Mouse (Mus musculus): ENCODE data around the gene Ugt1a8. TPM values are rescaled to one million over a fixed set of nuclear protein-coding genes. Genes with fewer than 3 reads are reported as not detected.
"Not testable (repeated sequence)": the region's sequence is repeated elsewhere in the genome, so short reads cannot be mapped to it uniquely, and the experiment has no call there.

The Ugt1a8 gene
- not detected in 2 replicates for polyA plus RNA-seq (2012; ENCODE audit: insufficient read depth, insufficient read length, low replicate concordance, missing spikeins)

DNA sequence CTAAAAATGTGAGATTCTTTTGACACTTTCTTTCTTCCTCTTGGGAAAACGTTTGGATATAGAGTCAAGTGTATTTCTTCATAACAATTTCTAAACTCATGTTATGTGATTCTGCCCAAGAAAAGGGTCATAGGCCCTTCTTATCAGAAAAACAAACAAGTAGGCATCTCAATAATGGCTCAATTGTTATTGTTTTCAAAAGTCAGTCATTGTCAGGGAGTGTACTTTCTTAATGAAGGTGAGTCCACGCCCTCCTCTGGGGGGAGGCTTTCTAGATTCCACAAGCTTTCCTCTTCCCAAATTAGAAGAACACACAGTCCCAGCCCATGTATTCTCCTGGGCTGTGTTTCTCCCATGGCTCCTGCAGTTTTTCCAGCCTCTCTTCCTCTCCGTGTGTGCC lies at the start of gene Ugt1a8:
Gene Ugt1a8, plus strand, starts transcription at position 301 of the 400 bp plus-strand sequence.
- no peak within 1 kb of the TSS for H3K4me3 ChIP-seq (ENCODE audit: insufficient read depth, low read depth, low read length)
- 76% methylated on average over 3 of the region's 3 CpGs for WGBS
- H3K4me1 ChIP-seq (ENCODE audit: control insufficient read depth, insufficient read depth, low read length): no peaks in the 10 kb centered on the region
- TF ChIP-seq POLR2A (IDR thresholded peaks at IDR 0.05; ENCODE audit: insufficient read depth, low read depth, low read length): no peak
- no peak for TF ChIP-seq CTCF (IDR thresholded peaks at IDR 0.05; ENCODE audit: insufficient read depth, low read depth, low read length)
- H3K27ac ChIP-seq (ENCODE audit: insufficient read depth, low read depth, low read length): no peak within 1 kb of the TSS

DNA sequence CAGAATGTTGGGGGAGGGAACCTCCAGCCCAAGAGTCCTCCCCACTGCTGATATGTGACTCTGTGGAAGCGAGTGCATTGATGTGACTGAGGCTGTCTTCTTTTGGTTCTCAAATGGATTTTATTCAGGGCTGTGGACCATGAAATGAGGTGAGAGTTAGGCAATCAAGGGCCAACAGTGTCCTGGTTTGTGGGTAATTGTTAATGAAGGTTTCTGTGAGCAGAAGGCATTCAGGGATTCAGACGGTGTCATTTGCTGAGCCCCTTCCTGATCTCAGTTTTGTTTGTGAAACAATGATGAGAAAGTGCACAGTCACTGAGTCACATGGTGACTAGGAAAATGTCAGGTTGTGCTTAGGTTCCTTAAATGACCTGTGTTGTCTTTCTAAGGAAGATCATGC lies 44.6 kb upstream of the Ugt1a8 start:
- H3K27ac ChIP-seq (ENCODE audit: insufficient read depth, low read depth, low read length); H3K4me3 ChIP-seq (ENCODE audit: insufficient read depth, low read depth, low read length); H3K4me1 ChIP-seq (ENCODE audit: control insufficient read depth, insufficient read depth, low read length): not testable (repeated sequence)
- 67% methylated on average over 1 of the region's 2 CpGs for WGBS

DNA sequence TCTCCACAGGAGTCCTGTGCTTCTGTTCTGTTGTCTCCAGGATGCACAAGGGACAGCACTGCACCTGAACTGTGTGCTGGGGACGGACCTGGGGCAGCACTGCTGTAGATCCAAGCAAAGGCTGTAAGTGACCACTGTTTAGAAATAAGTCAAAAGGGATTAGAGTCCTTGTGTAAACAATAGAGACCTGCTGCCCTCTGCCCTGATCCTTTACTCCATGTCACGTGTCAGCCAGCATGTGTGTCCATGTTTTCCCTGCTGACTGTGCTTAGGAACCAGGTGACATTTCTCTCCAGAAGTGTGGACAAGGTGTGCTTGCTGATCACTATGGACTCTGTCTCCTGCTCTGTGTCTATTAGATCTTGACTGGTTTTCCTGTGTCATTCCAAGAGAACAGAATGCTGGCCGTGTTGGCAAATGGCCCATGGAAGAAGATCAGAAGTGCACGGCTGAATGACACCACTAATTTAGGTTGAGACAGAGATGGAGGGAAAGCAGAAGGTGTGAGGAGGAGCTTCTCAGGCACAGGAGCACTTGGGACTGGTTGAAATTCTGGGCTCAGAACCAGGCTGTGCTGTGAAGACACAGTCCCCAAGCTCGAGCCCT lies 42.7 kb upstream of the Ugt1a8 start:
- 75% methylated on average over 4 of the region's 5 CpGs for WGBS
- not testable (repeated sequence) for H3K27ac ChIP-seq (ENCODE audit: insufficient read depth, low read depth, low read length); H3K4me3 ChIP-seq (ENCODE audit: insufficient read depth, low read depth, low read length); H3K4me1 ChIP-seq (ENCODE audit: control insufficient read depth, insufficient read depth, low read length)

DNA sequence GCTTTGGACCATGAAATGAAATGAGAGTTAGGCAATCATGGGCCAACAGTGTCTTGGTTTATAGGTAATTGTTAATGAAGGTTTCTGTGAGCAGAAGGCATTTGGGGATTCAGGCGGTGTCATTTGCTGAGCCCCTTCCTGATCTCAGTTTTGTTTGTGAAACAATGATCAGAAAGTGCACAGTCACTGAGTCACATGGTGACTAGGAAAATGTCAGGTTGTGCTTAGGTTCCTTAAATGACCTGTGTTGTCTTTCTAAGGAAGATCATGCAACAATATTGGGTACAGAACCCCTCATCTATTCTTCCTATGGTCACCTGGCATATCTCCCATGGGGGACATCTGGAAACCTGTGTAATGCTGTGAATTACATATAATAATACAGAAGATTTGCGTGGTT lies 40.2 kb upstream of the Ugt1a8 start:
- H3K4me3 ChIP-seq (ENCODE audit: insufficient read depth, low read depth, low read length); H3K27ac ChIP-seq (ENCODE audit: insufficient read depth, low read depth, low read length); H3K4me1 ChIP-seq (ENCODE audit: control insufficient read depth, insufficient read depth, low read length): not testable (repeated sequence)
- 92% methylated on average over 2 of the region's 2 CpGs for WGBS

DNA sequence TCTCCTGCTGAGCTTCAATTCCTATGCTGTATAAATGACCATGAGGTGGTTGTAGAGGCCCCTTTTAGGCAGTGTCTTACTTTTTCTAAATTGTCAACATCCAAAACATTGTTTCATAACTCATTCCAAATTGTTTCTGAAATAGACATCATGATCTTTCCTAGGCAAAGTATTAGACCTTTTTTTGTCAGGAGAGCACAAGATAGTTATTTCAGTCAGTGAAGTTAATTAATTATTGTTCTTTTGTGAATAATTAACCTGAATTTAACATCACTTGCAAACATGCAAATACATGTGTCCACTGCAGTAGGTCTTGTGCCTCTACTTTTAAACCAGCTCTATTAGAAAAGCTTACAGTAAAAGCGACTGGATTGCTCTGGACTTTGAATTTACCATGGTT lies 32.5 kb upstream of the Ugt1a8 start, which contains the start of gene Ugt1a10:
Gene Ugt1a10, plus strand, starts transcription at position 301 of the 400 bp plus-strand sequence.
- Histone ChIP-seq H3K4me1 (ENCODE audit: control insufficient read depth, insufficient read depth, low read length) (no peaks in the 10 kb centered on the region), H3K4me3 (ENCODE audit: insufficient read depth, low read depth, low read length) (no peak within 1 kb of the TSS), H3K27ac (ENCODE audit: insufficient read depth, low read depth, low read length) (no peak within 1 kb of the TSS)
- 92% methylated on average over 1 of the region's 1 CpGs for WGBS
- no peak for TF ChIP-seq POLR2A (IDR thresholded peaks at IDR 0.05; ENCODE audit: insufficient read depth, low read depth, low read length)
- TF ChIP-seq CTCF (IDR thresholded peaks at IDR 0.05; ENCODE audit: insufficient read depth, low read depth, low read length): no peak

DNA sequence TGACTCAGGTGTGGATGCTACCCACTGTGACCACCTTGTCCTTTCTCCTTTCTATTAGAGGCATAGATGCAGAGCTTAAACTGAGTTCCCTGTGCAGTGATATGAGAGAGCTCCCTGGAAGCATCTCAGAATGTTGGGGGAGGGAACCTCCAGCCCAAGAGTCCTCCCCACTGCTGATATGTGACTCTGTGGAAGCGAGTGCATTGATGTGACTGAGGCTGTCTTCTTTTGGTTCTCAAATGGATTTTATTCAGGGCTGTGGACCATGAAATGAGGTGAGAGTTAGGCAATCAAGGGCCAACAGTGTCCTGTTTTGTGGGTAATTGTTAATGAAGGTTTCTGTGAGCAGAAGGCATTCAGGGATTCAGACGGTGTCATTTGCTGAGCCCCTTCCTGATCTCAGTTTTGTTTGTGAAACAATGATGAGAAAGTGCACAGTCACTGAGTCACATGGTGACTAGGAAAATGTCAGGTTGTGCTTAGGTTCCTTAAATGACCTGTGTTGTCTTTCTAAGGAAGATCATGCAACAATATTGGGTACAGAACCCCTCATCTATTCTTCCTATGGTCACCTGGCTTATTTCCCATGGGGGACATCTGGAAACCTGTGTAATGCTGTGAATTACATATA lies 21.0 kb upstream of the Ugt1a8 start:
- not testable (repeated sequence) for H3K4me1 ChIP-seq (ENCODE audit: control insufficient read depth, insufficient read depth, low read length); H3K27ac ChIP-seq (ENCODE audit: insufficient read depth, low read depth, low read length); H3K4me3 ChIP-seq (ENCODE audit: insufficient read depth, low read depth, low read length)
- WGBS: 30% methylated on average over 1 of the region's 2 CpGs

DNA sequence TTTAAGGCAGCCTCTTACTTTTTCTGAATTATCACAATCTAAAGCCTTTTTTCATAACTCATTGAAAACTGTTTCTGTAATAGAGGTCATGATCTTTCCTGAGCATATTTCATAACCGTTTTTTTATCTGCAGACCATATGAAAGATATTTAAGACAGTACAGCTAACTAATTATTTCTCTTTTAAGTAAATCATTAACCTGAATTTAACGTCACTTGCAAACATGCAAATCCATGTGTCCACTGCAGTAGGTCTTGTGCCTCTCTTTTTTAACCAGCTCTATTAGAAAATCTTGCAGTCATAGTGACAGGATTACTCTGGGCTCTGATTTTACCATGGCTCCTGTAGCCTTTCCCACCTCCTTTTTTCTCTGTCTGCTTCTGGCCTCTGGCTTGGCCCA lies 17.1 kb upstream of the Ugt1a8 start, which contains the start of gene Ugt1a9:
Gene Ugt1a9, plus strand, starts transcription at position 306 of the 400 bp plus-strand sequence.
- Histone ChIP-seq H3K4me3 (ENCODE audit: insufficient read depth, low read depth, low read length) (no peak within 1 kb of the TSS), H3K27ac (ENCODE audit: insufficient read depth, low read depth, low read length) (no peak within 1 kb of the TSS), H3K4me1 (ENCODE audit: control insufficient read depth, insufficient read depth, low read length) (no peaks in the 10 kb centered on the region)
- 77% methylated on average over 2 of the region's 2 CpGs for WGBS
- no peak for TF ChIP-seq CTCF (IDR thresholded peaks at IDR 0.05; ENCODE audit: insufficient read depth, low read depth, low read length)
- TF ChIP-seq POLR2A (IDR thresholded peaks at IDR 0.05; ENCODE audit: insufficient read depth, low read depth, low read length): no peak

DNA sequence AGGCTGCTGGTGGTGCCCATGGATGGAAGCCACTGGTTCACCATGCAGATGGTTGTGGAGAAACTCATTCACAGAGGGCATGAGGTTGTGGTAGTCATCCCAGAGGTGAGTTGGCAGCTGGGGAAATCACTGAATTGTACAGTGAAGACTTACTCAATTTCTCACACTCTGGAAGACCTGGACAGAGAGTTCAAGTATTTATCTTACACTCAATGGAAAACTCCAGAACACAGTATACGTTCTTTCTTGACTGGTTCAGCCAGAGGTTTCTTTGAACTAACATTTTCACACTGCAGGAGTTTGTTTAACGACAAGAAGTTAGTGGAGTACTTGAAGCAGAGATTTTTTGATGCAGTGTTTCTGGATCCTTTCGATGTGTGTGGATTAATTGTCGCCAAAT lies 16.7 kb upstream of the Ugt1a8 start:
- 81% methylated on average over 4 of the region's 4 CpGs for WGBS
- no peak for TF ChIP-seq POLR2A (IDR thresholded peaks at IDR 0.05; ENCODE audit: insufficient read depth, low read depth, low read length)
- Histone ChIP-seq H3K27ac (ENCODE audit: insufficient read depth, low read depth, low read length) (no peak overlapping the region), H3K4me1 (ENCODE audit: control insufficient read depth, insufficient read depth, low read length) (no peaks in the 10 kb centered on the region), H3K4me3 (ENCODE audit: insufficient read depth, low read depth, low read length) (no peak overlapping the region)

DNA sequence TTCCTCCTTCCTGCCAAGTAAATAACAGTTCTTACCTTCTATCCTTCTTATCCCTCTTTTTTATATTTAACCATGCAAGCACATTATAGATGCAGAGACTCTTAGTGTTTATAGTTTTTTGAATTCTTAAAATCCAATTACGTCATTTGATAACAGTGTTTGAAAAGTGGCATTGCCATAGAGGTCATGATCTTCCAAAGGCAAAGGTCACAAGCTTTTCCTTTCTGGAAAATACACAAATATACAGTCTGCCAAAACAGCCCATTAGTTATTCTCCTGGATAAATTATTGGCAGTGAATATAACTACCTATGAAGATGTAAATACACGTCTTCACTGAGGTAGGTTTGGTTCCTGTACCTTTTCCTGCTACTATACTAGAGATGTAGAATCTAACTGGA lies 13.1 kb upstream of the Ugt1a8 start:
- WGBS: 94% methylated on average over 2 of the region's 2 CpGs
- H3K27ac ChIP-seq (ENCODE audit: insufficient read depth, low read depth, low read length): no peak overlapping the region

DNA sequence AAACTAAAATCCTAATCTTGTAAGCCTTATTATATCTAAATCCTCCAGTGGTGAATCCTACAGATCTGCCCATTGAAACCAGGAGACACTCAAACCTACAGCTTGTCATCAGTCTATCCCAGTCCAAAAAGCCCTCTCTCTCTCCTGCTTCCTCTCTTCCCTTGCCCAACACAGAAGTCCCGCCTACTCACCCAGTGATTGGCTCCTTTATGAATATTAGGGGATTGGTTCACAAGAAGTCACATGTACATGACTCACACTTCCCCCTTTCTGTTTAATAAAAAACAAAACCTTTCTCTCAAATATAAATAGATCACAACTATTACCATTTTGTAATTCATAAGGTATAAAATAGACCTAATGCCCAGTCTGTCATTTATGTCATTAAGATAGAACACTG lies 10.5 kb upstream of the Ugt1a8 start:
- TF ChIP-seq CTCF (IDR thresholded peaks at IDR 0.05; ENCODE audit: insufficient read depth, low read depth, low read length) (no peak), POLR2A (IDR thresholded peaks at IDR 0.05; ENCODE audit: insufficient read depth, low read depth, low read length) (no peak)
- Histone ChIP-seq H3K4me1 (ENCODE audit: control insufficient read depth, insufficient read depth, low read length) (no peaks in the 10 kb centered on the region), H3K4me3 (ENCODE audit: insufficient read depth, low read depth, low read length) (no peak overlapping the region), H3K27ac (ENCODE audit: insufficient read depth, low read depth, low read length) (no peak overlapping the region)
- 91% methylated on average over 1 of the region's 1 CpGs for WGBS

More for the DNA sequence above, 13.1 kb upstream of the Ugt1a8 start:
- no peaks in the 10 kb centered on the region for H3K4me1 ChIP-seq (ENCODE audit: control insufficient read depth, insufficient read depth, low read length)
- no peak for TF ChIP-seq POLR2A (IDR thresholded peaks at IDR 0.05; ENCODE audit: insufficient read depth, low read depth, low read length)
- no peak overlapping the region for H3K4me3 ChIP-seq (ENCODE audit: insufficient read depth, low read depth, low read length)

Data from olfactory bulb, adult 2 months (tissue).